Mouse (Mus musculus) spleen, adult 2 months (tissue): Measurements from ENCODE around the gene Tmem150c.

ENCODE experiments used
- CTCF ChIP-seq: fragments of 200-500 bp; IDR thresholded peaks from 2 replicates; pipeline ENCODE4 v1.5.1; 2011; ENCODE audit warnings: mild to moderate bottlenecking, inconsistent platforms; ENCODE audit not compliant: insufficient read depth, insufficient read length, insufficient replicate concordance; ENCODE audit errors: extremely low read depth
- POLR2A ChIP-seq: fragments of 200-500 bp; IDR thresholded peaks from 2 replicates; pipeline ENCODE4 v1.6.1; 2011; ENCODE audit warnings: low read depth, low read length, inconsistent platforms

- TF ChIP-seq CTCF (peak; percentile 99), POLR2A (no peak)
Measured at GRCm38 (mm10) chr5:100070255-100070654, 89.4 kb downstream of the Tmem150c start.
